Mouse (Mus musculus) erythroblast, adult 5-6 weeks (primary cell): ENCODE data around the gene Olfr433. TPM values are rescaled to one million over a fixed set of nuclear protein-coding genes. Genes with fewer than 3 reads are reported as not detected.

Experiments
- total RNA-seq, 2 experiments: library from RNA; stranded (forward) in 1 of 2; stranded (reverse) in 1 of 2; fragments of 150-400 nt in 1 of 2; fragments of 200-764, 138-1000 nt in 1 of 2; gene quantifications; 2 replicates each; pipeline versions ENCODE4 v1.2.3 to v1.2.4; 2015 to 2017; ENCODE audit warnings: low replicate concordance in 2 of 2

Olfr433 gene
- total RNA-seq, 2 experiments from 2014 or later, result not detected

Other genes with a start within 250 kb of the Olfr433 start
- 11.9 and 20.0 TPM in 2 replicates for gene Ifi211, start 127.7 kb upstream of the Olfr433 start, total RNA-seq (2015; ENCODE audit: low replicate concordance)
- gene Ifi211, start 127.7 kb upstream of the Olfr433 start, total RNA-seq (2017; ENCODE audit: low replicate concordance), result 9.3 and 13.3 TPM in 2 replicates
- gene Mndal, start 98.2 kb upstream of the Olfr433 start, total RNA-seq (2015; ENCODE audit: low replicate concordance), result 35.4 and 38.7 TPM in 2 replicates
- 15.5 and 18.5 TPM in 2 replicates for gene Mndal, start 98.2 kb upstream of the Olfr433 start, total RNA-seq (2017; ENCODE audit: low replicate concordance)
- gene Ifi203, start 98.0 kb upstream of the Olfr433 start, total RNA-seq (2015; ENCODE audit: low replicate concordance), result 23.4 and 29.9 TPM in 2 replicates
- 6.6 and 13.8 TPM in 2 replicates for gene Ifi203, start 98.0 kb upstream of the Olfr433 start, total RNA-seq (2017; ENCODE audit: low replicate concordance)
- gene Ifi202b, start 58.0 kb upstream of the Olfr433 start, total RNA-seq (2015; ENCODE audit: low replicate concordance), result not detected in 2 replicates
- gene Ifi202b, start 58.0 kb upstream of the Olfr433 start, total RNA-seq (2017; ENCODE audit: low replicate concordance), result not detected in 2 replicates
- 2.3 and 3.3 TPM in 2 replicates for gene Ifi205, start 8.9 kb upstream of the Olfr433 start, total RNA-seq (2015; ENCODE audit: low replicate concordance)
- 0.85 TPM in 1 of 2 replicates, not detected in the other for gene Ifi205, start 8.9 kb upstream of the Olfr433 start, total RNA-seq (2017; ENCODE audit: low replicate concordance)
- gene Olfr432, start 8.5 kb downstream of the Olfr433 start, total RNA-seq (2015; ENCODE audit: low replicate concordance), result not detected in 2 replicates
- not detected in 2 replicates for gene Olfr432, start 8.5 kb downstream of the Olfr433 start, total RNA-seq (2017; ENCODE audit: low replicate concordance)
- gene Olfr430, start 25.9 kb downstream of the Olfr433 start, total RNA-seq (2015; ENCODE audit: low replicate concordance), result not detected in 2 replicates
- gene Olfr430, start 25.9 kb downstream of the Olfr433 start, total RNA-seq (2017; ENCODE audit: low replicate concordance), result 0.42 TPM in 1 of 2 replicates, not detected in the other
- gene Olfr429, start 43.6 kb downstream of the Olfr433 start, total RNA-seq (2015; ENCODE audit: low replicate concordance), result not detected in 2 replicates
- gene Olfr429, start 43.6 kb downstream of the Olfr433 start, total RNA-seq (2017; ENCODE audit: low replicate concordance), result not detected in 2 replicates
- not detected in 2 replicates for gene Olfr427, start 56.2 kb downstream of the Olfr433 start, total RNA-seq (2015; ENCODE audit: low replicate concordance)
- gene Olfr427, start 56.2 kb downstream of the Olfr433 start, total RNA-seq (2017; ENCODE audit: low replicate concordance), result not detected in 2 replicates
- gene Olfr231, start 80.5 kb downstream of the Olfr433 start, total RNA-seq (2015; ENCODE audit: low replicate concordance), result 2.1 TPM in 1 of 2 replicates, not detected in the other
- not detected in 2 replicates for gene Olfr231, start 80.5 kb downstream of the Olfr433 start, total RNA-seq (2017; ENCODE audit: low replicate concordance)
- gene Olfr424, start 90.8 kb downstream of the Olfr433 start, total RNA-seq (2015; ENCODE audit: low replicate concordance), result not detected in 2 replicates
- not detected in 2 replicates for gene Olfr424, start 90.8 kb downstream of the Olfr433 start, total RNA-seq (2017; ENCODE audit: low replicate concordance)
- 0.38 TPM in 1 of 2 replicates, not detected in the other for gene Olfr420, start 114.9 kb downstream of the Olfr433 start, total RNA-seq (2015; ENCODE audit: low replicate concordance)
- gene Olfr420, start 114.9 kb downstream of the Olfr433 start, total RNA-seq (2017; ENCODE audit: low replicate concordance), result 1.8 and 2.0 TPM in 2 replicates
- gene Spta1, start 132.1 kb downstream of the Olfr433 start, total RNA-seq (2015; ENCODE audit: low replicate concordance), result 279 and 284 TPM in 2 replicates
- gene Spta1, start 132.1 kb downstream of the Olfr433 start, total RNA-seq (2017; ENCODE audit: low replicate concordance), result 931 and 1,200 TPM in 2 replicates
- not detected in 2 replicates for gene Olfr419, start 211.4 kb downstream of the Olfr433 start, total RNA-seq (2015; ENCODE audit: low replicate concordance)
- gene Olfr419, start 211.4 kb downstream of the Olfr433 start, total RNA-seq (2017; ENCODE audit: low replicate concordance), result 2.9 TPM in 1 of 2 replicates, not detected in the other